Mouse (Mus musculus) embryo, embryonic 11.5 days (tissue): ENCODE data around the gene Arhgef6.

Source experiments
- DNase-seq: peaks from one replicate; pipeline ENCODE4 v3.0.0-alpha.2; 2012; ENCODE audit warnings: low read depth, low spot score

Gene Arhgef6

DNA sequence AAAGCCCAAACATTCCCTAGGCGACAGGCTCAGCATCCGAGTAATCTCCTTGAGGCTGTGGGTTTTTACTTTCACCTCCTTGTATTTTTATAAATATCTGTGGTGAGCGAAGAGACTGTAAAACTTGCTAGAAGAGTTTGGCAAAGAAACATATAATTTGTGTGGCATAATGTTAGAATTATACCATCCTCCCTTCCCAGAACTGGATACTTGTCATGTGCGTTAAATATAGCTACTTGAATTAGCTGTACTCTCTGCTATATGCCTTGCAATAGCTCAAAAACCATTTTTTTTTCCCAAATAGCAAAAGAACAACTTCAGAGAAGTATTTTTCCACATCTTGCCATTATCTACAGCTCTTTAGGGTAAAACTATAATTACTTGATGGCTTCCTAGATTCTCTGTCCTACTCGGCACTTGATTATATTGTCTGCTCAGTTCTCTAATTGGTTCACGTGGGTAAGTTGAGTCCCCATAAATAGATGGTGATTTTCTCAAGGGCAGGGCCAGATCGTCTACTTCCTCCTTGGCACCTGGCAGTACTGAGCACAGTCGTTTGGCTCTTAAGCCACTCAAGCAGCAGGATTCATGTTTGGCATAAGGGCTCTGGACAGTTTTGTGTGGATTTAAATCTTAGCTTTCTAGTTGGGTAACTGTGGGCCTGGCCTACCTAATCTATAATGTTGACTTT is 35.2 kb downstream of the Arhgef6 start:
- DNase-seq = no peak

DNA sequence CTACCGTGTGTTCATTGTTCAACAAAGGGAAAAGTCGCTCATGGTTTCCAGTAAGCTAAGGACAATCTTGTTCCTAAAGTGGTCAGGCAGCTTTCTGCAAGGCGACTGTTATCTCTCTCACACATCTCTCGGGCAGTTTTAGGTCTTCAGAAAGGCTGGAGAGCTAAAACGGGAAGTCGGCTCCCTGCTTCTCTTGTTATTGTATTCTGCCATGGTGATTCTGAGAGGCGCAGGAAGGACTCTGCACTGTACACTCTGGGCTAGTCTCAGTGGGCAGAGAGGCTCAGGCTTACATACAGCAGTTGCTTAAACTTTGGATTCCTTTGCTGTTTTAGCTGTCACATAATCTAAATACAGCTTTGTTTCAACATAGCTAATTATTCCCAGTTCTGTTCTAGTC is 39.6 kb downstream of the Arhgef6 start:
- no peak for DNase-seq

- no peak for DNase-seq
These were observed 50.1 kb downstream of the Arhgef6 start for GRCm38 (mm10) chrX:57288458-57288857.

DNA sequence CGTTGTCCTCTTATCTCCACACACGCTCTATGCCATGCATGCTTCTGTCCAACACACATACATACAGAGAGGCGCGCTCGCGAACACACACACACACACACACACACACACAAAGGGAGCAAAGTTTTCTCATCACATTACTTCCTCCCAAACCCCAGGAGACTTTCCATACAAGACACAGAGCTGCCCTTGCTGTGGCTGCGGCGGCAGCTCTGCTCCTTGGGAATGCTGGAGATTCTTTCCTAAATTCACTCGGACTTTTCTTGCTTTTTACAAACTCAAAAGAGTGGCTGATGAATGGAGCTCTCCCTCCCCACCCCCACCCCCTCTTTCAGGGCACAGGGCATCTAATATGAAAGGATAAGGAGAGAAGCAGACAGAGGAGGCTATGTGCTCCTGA is 52.2 kb downstream of the Arhgef6 start:
- no peak for DNase-seq

DNA sequence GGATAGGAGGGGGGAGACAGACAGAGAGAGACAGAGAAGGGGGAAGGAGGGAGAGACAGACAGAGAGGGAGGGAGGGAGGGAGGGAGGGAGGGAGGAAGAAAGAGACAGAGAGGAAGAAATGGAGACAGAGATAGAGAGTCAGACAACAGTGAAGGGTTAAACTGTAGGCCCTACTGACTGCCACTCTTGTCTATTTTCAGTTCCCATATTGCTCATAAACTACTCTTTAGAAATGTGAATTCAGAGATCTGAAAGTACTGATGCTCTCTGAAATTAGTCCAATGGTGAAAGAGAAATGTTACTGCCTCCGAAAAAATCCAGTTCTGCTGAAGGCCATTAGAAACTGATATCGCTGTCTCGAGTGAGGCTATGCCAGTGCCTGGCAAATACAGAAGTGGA is 56.3 kb downstream of the Arhgef6 start:
- no peak for DNase-seq

DNA sequence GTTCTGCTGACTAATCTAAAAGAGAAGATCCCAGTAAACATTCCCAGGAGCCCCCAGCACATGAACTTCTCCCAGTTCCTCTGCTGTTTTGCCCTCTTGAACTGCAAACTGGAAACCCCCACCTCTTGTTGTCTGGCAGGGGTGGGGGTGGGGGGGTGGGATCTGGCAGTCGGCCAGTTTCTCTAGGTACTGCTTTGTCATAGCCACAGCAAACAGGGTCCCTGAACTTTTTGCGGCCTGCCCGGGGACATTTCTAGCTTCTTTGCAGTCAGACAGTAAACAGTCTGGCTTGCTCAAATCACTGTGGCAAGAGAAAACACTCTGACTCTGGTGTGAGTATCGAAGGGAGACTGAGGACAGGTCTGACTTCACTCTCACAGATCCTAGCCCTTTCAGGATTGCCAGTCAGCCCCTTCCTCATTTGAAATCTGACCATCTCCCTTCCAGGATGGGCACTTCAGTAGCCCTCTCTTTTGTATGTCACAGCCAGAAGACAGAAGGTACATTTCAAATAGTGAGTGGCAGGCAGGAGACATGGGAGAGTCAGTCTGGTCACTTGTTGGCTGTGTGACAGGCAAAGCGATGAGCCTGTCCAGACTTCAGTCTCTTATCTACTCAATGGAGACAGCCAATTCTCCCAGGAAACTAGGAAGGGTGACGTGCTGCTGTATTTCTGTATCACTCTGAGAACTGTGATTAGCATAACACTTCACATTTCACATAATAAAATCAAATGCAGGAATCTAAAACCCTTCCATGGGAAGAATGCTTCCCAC is 60.8 kb downstream of the Arhgef6 start:
- DNase-seq = no peak

- no peak for DNase-seq
These were observed 75.0 kb downstream of the Arhgef6 start for GRCm38 (mm10) chrX:57263515-57263914.

DNA sequence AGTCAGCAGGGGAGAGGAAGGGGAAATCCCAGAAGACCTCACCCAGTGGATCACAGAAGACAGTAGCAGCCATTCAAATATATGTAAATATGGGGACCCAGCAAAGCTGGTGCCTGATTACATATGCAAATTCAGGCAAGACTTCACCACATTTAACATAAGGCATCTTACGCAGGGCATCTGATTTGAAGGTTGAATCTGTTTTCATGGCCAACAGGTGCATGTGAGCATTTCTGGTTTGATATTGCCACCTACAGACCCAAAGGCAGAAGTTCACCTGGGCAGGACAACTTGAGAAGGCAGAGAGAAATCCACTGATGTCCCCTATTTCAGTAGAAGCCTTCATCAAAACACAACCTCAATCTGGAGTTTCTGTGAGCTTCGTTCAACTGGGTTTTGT is 77.8 kb downstream of the Arhgef6 start:
- DNase-seq = no peak

DNA sequence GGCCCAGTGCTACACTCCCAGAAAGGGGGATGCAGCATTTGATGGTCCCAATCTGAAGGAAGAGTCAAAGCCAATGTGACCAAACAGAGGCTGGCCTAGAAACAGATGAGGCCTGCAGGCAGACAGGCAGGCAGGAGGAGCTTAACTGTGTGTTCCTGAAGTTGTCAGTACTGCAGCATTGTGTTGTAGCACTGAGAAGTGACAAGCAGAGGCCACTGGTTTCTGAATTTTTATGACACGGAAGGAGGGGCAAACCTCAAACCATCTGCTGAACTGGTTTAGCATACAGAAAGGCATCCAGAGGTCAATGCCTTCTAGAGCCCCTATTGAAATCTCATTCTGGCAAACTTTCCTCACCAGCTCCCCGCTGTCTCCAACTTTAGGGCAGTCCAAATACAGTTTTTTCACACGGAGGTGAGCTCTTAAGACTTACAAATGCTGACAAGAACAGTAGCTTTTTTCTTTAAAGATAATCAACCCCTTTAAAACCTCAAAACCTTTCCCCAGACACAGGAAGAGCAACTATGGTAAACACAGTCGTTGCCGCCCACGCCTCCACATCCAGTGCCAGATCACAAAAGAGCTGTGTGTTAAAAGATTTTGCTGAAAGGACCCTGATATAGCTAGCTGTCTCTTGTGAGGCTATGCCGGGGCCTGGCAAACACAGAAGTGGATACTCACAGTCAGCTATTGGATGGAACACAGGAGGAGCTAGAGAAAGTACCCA is 85.0 kb downstream of the Arhgef6 start:
- no peak for DNase-seq

- DNase-seq = no peak
These were observed 100.0 kb downstream of the Arhgef6 start for GRCm38 (mm10) chrX:57238572-57238971.

DNA sequence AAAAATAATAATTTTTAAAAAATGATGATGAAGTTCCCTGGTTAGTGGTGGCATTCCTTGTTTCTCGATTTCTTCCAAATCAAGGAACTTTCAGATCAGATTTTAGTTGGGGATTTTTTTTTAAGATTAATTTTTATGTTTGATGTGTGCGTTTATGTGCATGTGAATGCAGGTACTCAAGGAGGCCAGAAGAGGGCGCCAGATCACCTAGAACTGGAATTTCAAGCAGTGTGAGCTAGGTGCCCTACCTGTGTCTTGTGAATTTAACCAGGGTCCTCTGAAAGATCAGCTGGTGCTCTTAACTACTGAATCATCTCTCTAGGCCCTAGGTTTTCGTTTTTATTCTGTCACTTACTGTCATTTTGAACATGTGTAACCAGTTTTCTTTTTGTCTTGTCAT is 102.5 kb downstream of the Arhgef6 start:
- DNase-seq = no peak

GRCm38 (mm10) chrX:57233596-57233995 is 104.9 kb downstream of the Arhgef6 start:
- DNase-seq = no peak

DNA sequence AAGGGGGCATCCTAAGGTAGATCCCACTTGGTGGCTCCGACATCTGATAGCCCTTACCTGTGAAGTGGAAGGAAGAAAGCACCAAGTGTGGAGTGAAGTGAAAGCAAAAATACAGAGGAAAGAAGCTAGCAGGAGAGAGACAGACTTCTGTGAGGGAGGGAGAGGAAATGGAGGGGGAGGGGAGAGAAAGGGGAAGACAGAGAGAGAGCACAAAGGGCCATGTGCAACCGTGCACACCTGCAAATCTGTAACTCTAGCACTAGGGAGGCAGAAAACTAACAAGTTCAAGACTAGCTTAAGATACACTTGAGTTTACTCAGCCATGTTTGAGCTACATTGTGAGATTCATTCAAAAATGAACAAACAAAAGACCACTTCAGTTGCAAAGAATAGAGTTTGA is 110.4 kb downstream of the Arhgef6 start:
- no peak for DNase-seq

DNA sequence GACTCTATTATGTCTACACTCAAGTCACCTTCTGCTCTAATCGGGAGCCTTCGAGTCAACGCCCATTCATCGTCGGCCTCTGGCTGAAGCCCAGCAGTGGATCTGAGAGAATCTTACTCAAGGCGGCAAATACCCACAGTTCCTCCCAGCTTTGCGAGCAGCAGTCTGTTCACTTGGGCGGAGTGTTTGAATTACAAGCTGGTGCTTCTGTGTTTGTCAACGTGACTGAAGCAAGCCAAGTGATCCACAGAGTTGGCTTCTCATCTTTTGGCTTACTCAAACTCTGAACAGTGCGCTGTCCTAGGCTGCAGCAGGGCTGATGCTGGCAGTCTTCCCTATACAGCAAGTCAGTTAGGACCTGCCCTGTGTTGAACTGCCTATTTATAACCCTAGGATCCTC is 115.2 kb downstream of the Arhgef6 start:
- no peak for DNase-seq

DNA sequence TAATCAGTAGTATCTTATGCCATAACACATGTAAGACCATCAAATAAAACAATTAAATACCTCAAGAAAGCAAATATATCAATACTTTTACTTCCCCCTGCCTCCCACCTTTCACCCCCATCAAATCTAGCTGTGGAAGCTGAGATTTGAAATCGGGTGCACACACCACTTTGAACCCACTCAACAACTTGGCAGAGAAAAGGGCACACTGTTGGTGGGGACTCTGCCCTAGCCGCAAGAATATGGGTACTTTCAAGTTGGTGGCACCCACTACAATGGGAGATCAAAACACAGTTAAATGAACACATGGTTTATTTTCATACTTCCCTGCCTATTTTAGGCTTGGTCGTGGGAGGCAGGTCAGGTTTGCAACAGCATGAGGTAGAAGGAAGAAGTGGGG is 116.6 kb downstream of the Arhgef6 start:
- no peak for DNase-seq

GRCm38 (mm10) chrX:57219563-57219962 is 119.0 kb downstream of the Arhgef6 start:
- no peak for DNase-seq

DNA sequence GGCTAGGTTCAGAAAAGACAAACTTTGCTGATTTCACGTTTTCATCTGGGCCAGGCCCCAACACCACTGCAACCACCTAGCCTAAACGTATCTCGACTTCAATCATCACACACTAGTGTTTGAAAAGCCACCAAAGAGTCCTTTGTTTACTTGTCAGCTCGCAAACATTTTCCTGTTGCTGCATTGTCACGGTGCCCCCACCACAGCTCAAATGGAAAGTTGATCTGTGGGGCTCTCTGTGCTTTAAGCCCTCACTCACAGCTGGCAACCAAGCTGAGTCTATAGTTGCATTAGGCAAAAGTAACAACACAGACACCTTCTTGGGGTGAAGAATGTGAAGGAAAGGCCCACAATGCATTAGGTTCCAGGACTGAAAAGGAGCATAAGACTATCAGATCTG is 122.3 kb downstream of the Arhgef6 start:
- no peak for DNase-seq

- no peak for DNase-seq
These were observed 123.0 kb downstream of the Arhgef6 start for GRCm38 (mm10) chrX:57215495-57215894.

DNA sequence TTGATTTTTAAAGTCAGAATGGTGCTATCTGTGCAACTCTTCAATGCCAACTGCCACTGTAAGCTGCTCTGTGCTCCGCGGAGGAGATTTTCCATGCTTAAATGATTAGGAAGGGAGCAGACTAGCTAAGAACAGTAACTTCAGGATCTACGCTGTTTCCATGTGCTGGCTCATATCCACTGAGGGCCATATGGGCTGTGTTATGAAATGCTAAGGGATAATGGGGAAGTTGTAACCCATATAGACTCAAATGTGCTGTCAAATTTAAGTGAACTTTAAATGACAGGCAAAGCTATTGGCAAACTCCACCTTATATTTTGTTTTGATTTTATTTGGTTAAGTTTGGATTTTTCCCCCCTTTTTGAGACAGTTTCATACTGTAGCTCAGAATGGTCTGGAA is 125.7 kb downstream of the Arhgef6 start:
- DNase-seq = no peak

DNA sequence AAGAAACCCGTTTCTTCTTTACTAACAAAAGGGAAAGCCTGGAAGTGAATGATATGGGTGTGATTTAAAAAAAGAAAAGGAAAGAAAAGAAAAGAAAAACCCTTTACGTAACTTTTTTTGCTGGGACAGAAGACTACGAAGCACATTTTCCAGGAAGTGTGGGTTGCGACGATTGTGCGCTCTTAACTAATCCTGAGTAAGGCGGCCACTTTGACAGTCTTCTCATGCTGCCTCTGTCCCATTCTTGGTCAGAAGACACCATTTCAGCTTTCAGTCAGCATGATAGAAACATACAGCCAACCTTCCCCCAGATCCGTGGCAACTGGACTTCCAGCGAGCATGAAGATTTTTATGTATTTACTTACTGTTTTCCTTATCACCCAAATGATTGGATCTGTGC is 126.7 kb downstream of the Arhgef6 start, which contains the start of gene Cd40lg:
Gene Cd40lg (plus strand): TSS at position 268 of the 400 bp plus-strand sequence.
- no peak for DNase-seq

- no peak for DNase-seq
These were observed 127.9 kb downstream of the Arhgef6 start for GRCm38 (mm10) chrX:57210591-57210990.

GRCm38 (mm10) chrX:57200397-57200796 is 138.1 kb downstream of the Arhgef6 start:
- no peak for DNase-seq

- no peak for DNase-seq
These were observed 140.5 kb downstream of the Arhgef6 start for GRCm38 (mm10) chrX:57198036-57198435.
